Mouse (Mus musculus): Measurements from ENCODE around the gene Smoc2. TPM values are rescaled to one million over a fixed set of nuclear protein-coding genes. Genes with fewer than 3 reads are reported as not detected.

The Smoc2 gene
- 4.6 TPM in 2 replicates for polyA plus RNA-seq (2015; fragmentation: Nextera tagmentation; extraction: Ambion mirVana)

- Histone ChIP-seq H3K4me1 (replicated peaks) (no peaks in the 10 kb centered on the region), H3K27me3 (peaks cover 70% of the 10 kb centered on the region), H3K9ac (no peak within 1 kb of the TSS), H3K4me2 (peak within 1 kb of the TSS; percentile 51), H3K9me3 (replicated peaks) (no peaks in the 10 kb centered on the region), H3K27ac (no peak within 1 kb of the TSS), H3K4me3 (replicated peaks) (peak within 1 kb of the TSS; percentile 43), H3K36me3 (no peaks in the 10 kb centered on the region)
- ATAC-seq (ENCODE audit: low read depth): peak; percentile 26; the same call in 1 of the 2 replicates
- 2% methylated on average over 60 of the region's 61 CpGs for WGBS (ENCODE audit: insufficient replicate concordance)
- no peak for DNase-seq
Observed at GRCm38 (mm10) chr17:14279177-14279965, at the start of gene Smoc2. TSS of gene Smoc2 (plus strand) at chr17:14279506.

DNA sequence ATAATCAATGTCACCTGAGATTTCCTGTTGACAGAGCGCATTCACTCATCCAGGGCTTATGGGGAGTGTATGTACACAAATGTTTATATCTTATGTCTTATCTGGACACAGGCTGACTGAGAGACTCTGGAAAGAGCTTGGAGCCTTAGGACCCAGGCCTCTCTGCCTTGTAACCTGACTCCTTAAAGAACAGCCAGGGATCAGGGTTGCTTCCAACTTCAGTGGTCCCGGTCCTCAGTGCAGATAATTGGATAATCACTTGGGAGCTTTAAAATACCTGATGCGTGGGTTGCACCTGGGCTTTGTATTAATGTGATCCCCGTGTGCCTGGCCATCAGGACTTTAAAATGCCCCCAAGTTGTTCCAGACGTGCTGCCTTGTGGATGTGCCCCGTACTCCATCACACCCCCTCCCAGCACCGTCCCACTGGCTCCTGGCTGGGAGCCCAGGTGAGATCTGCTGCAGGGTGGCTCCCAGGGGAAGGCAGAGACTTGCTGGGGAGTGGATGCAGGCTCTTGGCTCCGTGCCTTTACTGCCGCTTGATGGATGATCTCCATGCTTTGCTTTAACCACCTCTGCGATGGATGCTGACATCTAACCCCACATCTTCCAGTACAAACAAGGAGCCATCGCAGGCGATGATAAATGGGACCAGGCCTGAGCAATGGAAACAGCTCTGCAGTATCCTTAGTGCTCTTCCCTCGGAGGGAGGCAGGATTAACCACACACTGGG, 48.4 kb upstream of the Smoc2 start:
- no peak overlapping the region for H3K4me3 ChIP-seq (replicated peaks)
- peaks cover 8% of the 10 kb centered on the region; the same call in 1 of the 2 replicates for H3K27me3 ChIP-seq
- no peaks in the 10 kb centered on the region for H3K4me1 ChIP-seq (replicated peaks)
- no peaks in the 10 kb centered on the region for H3K36me3 ChIP-seq
- ATAC-seq (ENCODE audit: low read depth): no peak
- 16% methylated on average over 13 of the region's 13 CpGs for WGBS (ENCODE audit: insufficient replicate concordance)
- H3K9me3 ChIP-seq (replicated peaks): no peaks in the 10 kb centered on the region
- H3K27ac ChIP-seq: no peak overlapping the region
- H3K9ac ChIP-seq: no peak overlapping the region
- no peak overlapping the region for H3K4me2 ChIP-seq
- no peak for DNase-seq

GRCm38 (mm10) chr17:14232629-14233028, 46.7 kb upstream of the Smoc2 start:
- no peak for ATAC-seq (ENCODE audit: low read depth)
- Histone ChIP-seq H3K27me3 (peaks cover 8% of the 10 kb centered on the region; the same call in 1 of the 2 replicates), H3K27ac (no peak overlapping the region), H3K9ac (no peak overlapping the region), H3K9me3 (replicated peaks) (no peaks in the 10 kb centered on the region), H3K4me1 (replicated peaks) (no peaks in the 10 kb centered on the region), H3K36me3 (no peaks in the 10 kb centered on the region), H3K4me2 (no peak overlapping the region), H3K4me3 (replicated peaks) (no peak overlapping the region)
- peak; percentile 30 for DNase-seq
- WGBS (ENCODE audit: insufficient replicate concordance): 50% methylated on average over 3 of the region's 3 CpGs

DNA sequence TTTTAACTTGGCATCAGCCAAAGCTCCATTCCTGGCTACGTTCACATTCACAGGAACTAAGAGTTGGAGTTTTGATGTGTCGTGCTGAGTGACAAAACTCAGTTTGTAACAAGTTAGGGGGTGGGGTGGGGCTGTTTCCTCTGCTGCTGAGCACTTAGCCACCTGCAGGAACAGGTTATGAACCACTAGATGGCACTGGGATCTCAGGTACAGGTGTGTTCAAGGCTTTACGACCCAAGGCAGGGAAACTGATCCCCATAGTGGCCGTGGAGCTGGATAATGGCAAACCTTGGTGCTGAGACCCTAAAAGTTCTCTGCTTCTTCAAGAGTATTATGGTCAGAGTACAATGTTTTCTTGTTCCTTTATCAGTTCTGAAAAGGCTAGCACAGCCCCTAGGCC, 45.6 kb upstream of the Smoc2 start:
- Histone ChIP-seq H3K27me3 (peaks cover 8% of the 10 kb centered on the region; the same call in 1 of the 2 replicates), H3K9ac (no peak overlapping the region), H3K36me3 (no peaks in the 10 kb centered on the region), H3K27ac (no peak overlapping the region), H3K4me3 (replicated peaks) (no peak overlapping the region), H3K9me3 (replicated peaks) (no peaks in the 10 kb centered on the region), H3K4me1 (replicated peaks) (no peaks in the 10 kb centered on the region), H3K4me2 (no peak overlapping the region)
- ATAC-seq (ENCODE audit: low read depth): no peak
- WGBS (ENCODE audit: insufficient replicate concordance): 22% methylated on average over 4 of the region's 4 CpGs
- DNase-seq: no peak

GRCm38 (mm10) chr17:14234774-14235389, 44.4 kb upstream of the Smoc2 start:
- Histone ChIP-seq H3K27ac (no peak overlapping the region), H3K4me3 (replicated peaks) (no peak overlapping the region), H3K27me3 (peaks cover 8% of the 10 kb centered on the region; the same call in 1 of the 2 replicates), H3K9me3 (replicated peaks) (no peaks in the 10 kb centered on the region), H3K4me1 (replicated peaks) (no peaks in the 10 kb centered on the region), H3K9ac (no peak overlapping the region), H3K36me3 (no peaks in the 10 kb centered on the region), H3K4me2 (no peak overlapping the region)
- 42% methylated on average over 12 of the region's 12 CpGs for WGBS (ENCODE audit: insufficient replicate concordance)
- no peak for DNase-seq
- ATAC-seq (ENCODE audit: low read depth): no peak

DNA sequence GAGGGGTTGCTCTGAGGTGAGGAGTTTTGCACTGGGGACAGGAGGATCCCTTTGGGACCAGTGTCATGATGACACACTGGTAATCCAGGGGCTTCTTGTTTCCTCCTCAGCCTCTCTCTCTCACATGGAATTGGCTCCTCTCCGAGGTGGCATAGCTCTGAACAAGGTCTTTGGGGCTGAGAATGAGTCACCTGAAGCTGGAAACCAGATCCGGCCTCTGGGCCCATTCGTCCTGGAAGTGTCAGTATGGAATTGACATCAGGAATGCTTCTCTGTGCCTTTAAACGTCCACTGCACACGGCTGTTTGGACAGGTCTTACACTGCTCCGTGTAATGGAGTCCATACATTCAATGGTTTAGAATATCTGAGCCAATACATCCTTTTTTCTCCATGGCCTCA, 42.2 kb upstream of the Smoc2 start:
- H3K9me3 ChIP-seq (replicated peaks): no peaks in the 10 kb centered on the region
- H3K27ac ChIP-seq: no peak overlapping the region
- no peak for ATAC-seq (ENCODE audit: low read depth)
- no peak for DNase-seq
- no peak overlapping the region for H3K4me2 ChIP-seq
- H3K4me3 ChIP-seq (replicated peaks): no peak overlapping the region
- no peaks in the 10 kb centered on the region for H3K27me3 ChIP-seq
- WGBS (ENCODE audit: insufficient replicate concordance): 57% methylated on average over 6 of the region's 6 CpGs
- no peaks in the 10 kb centered on the region for H3K36me3 ChIP-seq
- H3K9ac ChIP-seq: no peak overlapping the region
- H3K4me1 ChIP-seq (replicated peaks): no peaks in the 10 kb centered on the region

DNA sequence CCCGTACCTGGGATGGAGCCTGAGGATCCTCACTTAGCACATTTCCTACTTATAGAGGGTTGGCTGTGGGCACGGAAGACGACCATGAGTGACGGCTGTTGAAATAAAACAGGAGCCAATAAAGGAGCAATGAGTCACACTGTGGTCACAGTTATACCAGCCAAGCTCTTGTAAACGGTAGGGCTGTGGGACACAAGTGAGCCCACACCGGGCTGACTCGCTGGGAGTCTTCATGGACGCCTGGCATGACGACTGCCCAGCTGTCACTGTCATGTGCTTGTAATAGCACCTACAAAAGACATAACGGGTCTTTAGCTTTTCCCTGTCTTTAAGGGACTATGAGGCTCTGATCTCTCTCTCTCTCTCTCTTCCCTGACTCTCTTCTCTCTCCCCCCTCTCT, 39.3 kb upstream of the Smoc2 start:
- Histone ChIP-seq H3K4me3 (replicated peaks) (no peak overlapping the region), H3K36me3 (no peaks in the 10 kb centered on the region), H3K27ac (no peak overlapping the region), H3K4me2 (no peak overlapping the region), H3K9me3 (replicated peaks) (no peaks in the 10 kb centered on the region), H3K4me1 (replicated peaks) (no peaks in the 10 kb centered on the region), H3K9ac (no peak overlapping the region), H3K27me3 (peaks cover 7% of the 10 kb centered on the region; the same call in 1 of the 2 replicates)
- no peak for DNase-seq
- no peak for ATAC-seq (ENCODE audit: low read depth)
- WGBS (ENCODE audit: insufficient replicate concordance): 63% methylated on average over 10 of the region's 10 CpGs

GRCm38 (mm10) chr17:14242634-14243033, 36.7 kb upstream of the Smoc2 start:
- DNase-seq (no peak), ATAC-seq (ENCODE audit: low read depth) (no peak)
- WGBS (ENCODE audit: insufficient replicate concordance): 60% methylated on average over 8 of the region's 8 CpGs
- no peak overlapping the region for H3K9ac ChIP-seq
- H3K4me2 ChIP-seq: no peak overlapping the region
- no peaks in the 10 kb centered on the region for H3K9me3 ChIP-seq (replicated peaks)
- peaks cover 7% of the 10 kb centered on the region; the same call in 1 of the 2 replicates for H3K27me3 ChIP-seq
- H3K4me3 ChIP-seq (replicated peaks): no peak overlapping the region
- no peaks in the 10 kb centered on the region for H3K4me1 ChIP-seq (replicated peaks)
- no peak overlapping the region for H3K27ac ChIP-seq
- H3K36me3 ChIP-seq: no peaks in the 10 kb centered on the region

GRCm38 (mm10) chr17:14244195-14244965, 34.9 kb upstream of the Smoc2 start:
- Histone ChIP-seq H3K9me3 (replicated peaks) (no peaks in the 10 kb centered on the region), H3K4me3 (replicated peaks) (no peak overlapping the region), H3K27me3 (peaks cover 7% of the 10 kb centered on the region; the same call in 1 of the 2 replicates), H3K4me2 (no peak overlapping the region), H3K27ac (no peak overlapping the region), H3K4me1 (replicated peaks) (peaks cover 2% of the 10 kb centered on the region), H3K36me3 (no peaks in the 10 kb centered on the region), H3K9ac (no peak overlapping the region)
- ATAC-seq (ENCODE audit: low read depth): no peak
- WGBS (ENCODE audit: insufficient replicate concordance): 52% methylated on average over 11 of the region's 11 CpGs
- DNase-seq: no peak

- Histone ChIP-seq H3K4me2 (no peak overlapping the region), H3K4me3 (replicated peaks) (no peak overlapping the region), H3K9ac (no peak overlapping the region), H3K36me3 (no peaks in the 10 kb centered on the region), H3K27me3 (peaks cover 7% of the 10 kb centered on the region; the same call in 1 of the 2 replicates), H3K27ac (no peak overlapping the region), H3K4me1 (replicated peaks) (peaks cover 9% of the 10 kb centered on the region), H3K9me3 (replicated peaks) (no peaks in the 10 kb centered on the region)
- ATAC-seq (ENCODE audit: low read depth): no peak
- 74% methylated on average over 2 of the region's 2 CpGs for WGBS (ENCODE audit: insufficient replicate concordance)
- no peak for DNase-seq
Observed at GRCm38 (mm10) chr17:14246266-14246665, 33.0 kb upstream of the Smoc2 start.

- Histone ChIP-seq H3K27ac (no peak overlapping the region), H3K9me3 (replicated peaks) (no peaks in the 10 kb centered on the region), H3K27me3 (peaks cover 7% of the 10 kb centered on the region; the same call in 1 of the 2 replicates), H3K36me3 (no peaks in the 10 kb centered on the region), H3K4me1 (replicated peaks) (peaks cover 14% of the 10 kb centered on the region), H3K4me2 (no peak overlapping the region), H3K9ac (no peak overlapping the region), H3K4me3 (replicated peaks) (no peak overlapping the region)
- DNase-seq: no peak
- no peak for ATAC-seq (ENCODE audit: low read depth)
- WGBS (ENCODE audit: insufficient replicate concordance): 70% methylated on average over 8 of the region's 8 CpGs
Observed at GRCm38 (mm10) chr17:14247931-14248330, 31.4 kb upstream of the Smoc2 start.
